Mouse (Mus musculus): ENCODE data around the gene Cox15.

DNA sequence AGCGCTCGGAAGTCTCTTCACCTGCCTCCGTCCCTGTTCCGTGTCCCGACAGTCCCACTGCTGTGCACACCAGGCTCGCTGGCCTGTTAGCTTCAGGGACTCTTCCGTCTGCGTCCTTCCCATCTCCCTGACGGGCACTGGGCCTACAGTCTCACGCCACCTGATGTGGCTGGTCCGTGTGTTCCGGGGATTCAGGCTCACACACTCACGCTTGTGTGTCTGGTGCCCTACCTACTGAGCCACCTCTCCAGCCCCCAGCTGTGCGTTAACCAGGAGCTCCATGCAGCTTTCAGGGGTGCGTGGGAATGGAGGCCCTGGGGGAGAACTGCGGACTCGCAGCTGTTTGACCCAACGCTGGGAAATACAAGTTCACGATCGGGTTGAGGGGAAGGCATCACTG lies 28.6 kb downstream of the Cox15 start:
- TF ChIP-seq CTCF (IDR thresholded peaks at IDR 0.05; ENCODE audit: borderline replicate concordance, insufficient read depth, low read depth, low read length) (no peak), POLR2A (IDR thresholded peaks at IDR 0.05; ENCODE audit: borderline replicate concordance, insufficient read depth, low read length) (no peak)
